Mouse (Mus musculus): ENCODE results near the gene Obscn. TPM values are rescaled to one million over a fixed set of nuclear protein-coding genes. Genes with fewer than 3 reads are reported as not detected.
A peak's percentile ranks its signal among the peaks of the same experiment; 100 is the strongest.

Obscn gene
- polyA plus RNA-seq, 1 experiment = 19.0 TPM

DNA sequence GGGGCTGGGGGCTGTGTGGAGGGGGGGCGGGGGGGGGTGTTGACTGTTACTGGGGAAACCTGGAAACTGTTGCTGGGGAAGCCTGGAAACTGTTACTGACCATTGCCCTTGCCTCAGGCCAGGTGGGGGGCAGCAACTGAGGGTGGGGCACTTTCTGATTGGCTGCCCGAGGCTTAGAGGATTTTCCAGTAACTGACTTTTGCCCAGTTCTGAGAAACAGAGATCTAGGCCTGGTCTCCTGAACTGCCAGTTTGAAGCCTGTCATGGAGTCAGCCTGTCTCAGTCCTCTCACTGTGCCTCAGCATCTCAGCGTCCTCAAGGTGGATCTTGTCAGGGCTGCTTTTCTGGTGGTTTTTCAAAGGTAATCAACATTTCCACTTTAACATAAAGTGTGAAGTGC, 161.8 kb downstream of the Obscn start:
- TF ChIP-seq POLR2A (IDR thresholded peaks at IDR 0.05; ENCODE audit: borderline replicate concordance, extremely low read depth, low read depth, low read length) = no peak
- 87% methylated on average over 3 of the region's 3 CpGs for WGBS
- Histone ChIP-seq H3K4me3 (replicated peaks; ENCODE audit: extremely low read depth, low read depth, low read length) (no peak overlapping the region), H3K4me1 (ENCODE audit: control insufficient read depth, insufficient read depth, low read length) (peaks cover 5% of the 10 kb centered on the region)
- DNase-seq = no peak

- no peak overlapping the region for H3K4me3 ChIP-seq (replicated peaks; ENCODE audit: extremely low read depth, low read depth, low read length)
- WGBS = 95% methylated on average over 3 of the region's 3 CpGs
- 0 out of 2 replicates have a peak, but pooled peaks cover 3% of the 10 kb centered on the region for H3K4me1 ChIP-seq (ENCODE audit: control insufficient read depth, insufficient read depth, low read length)
- DNase-seq = no peak
- TF ChIP-seq CTCF (IDR thresholded peaks at IDR 0.05; ENCODE audit: insufficient read depth, low read length) (no peak), POLR2A (IDR thresholded peaks at IDR 0.05; ENCODE audit: borderline replicate concordance, extremely low read depth, low read depth, low read length) (no peak)
Measured at GRCm38 (mm10) chr11:58971796-58972195, 164.4 kb downstream of the Obscn start.

GRCm38 (mm10) chr11:58970831-58971530, 165.2 kb downstream of the Obscn start:
- H3K4me1 ChIP-seq (ENCODE audit: control insufficient read depth, insufficient read depth, low read length) = 0 out of 2 replicates have a peak, but pooled peaks cover 3% of the 10 kb centered on the region
- DNase-seq = no peak
- WGBS = 83% methylated on average over 21 of the region's 21 CpGs

GRCm38 (mm10) chr11:58969659-58970058, 166.5 kb downstream of the Obscn start:
- DNase-seq = peak; percentile 57
- WGBS = 64% methylated on average over 6 of the region's 6 CpGs
- 0 out of 2 replicates have a peak, but pooled peaks cover 3% of the 10 kb centered on the region for H3K4me1 ChIP-seq (ENCODE audit: control insufficient read depth, insufficient read depth, low read length)
- no peak overlapping the region for H3K4me3 ChIP-seq (replicated peaks; ENCODE audit: extremely low read depth, low read depth, low read length)
- no peak for TF ChIP-seq CTCF (IDR thresholded peaks at IDR 0.05; ENCODE audit: insufficient read depth, low read length)
- no peak for TF ChIP-seq POLR2A (IDR thresholded peaks at IDR 0.05; ENCODE audit: borderline replicate concordance, extremely low read depth, low read depth, low read length)

More at GRCm38 (mm10) chr11:58970831-58971530, 165.2 kb downstream of the Obscn start:
- TF ChIP-seq POLR2A (IDR thresholded peaks at IDR 0.05; ENCODE audit: borderline replicate concordance, extremely low read depth, low read depth, low read length) (no peak), CTCF (IDR thresholded peaks at IDR 0.05; ENCODE audit: insufficient read depth, low read length) (no peak)
- H3K4me3 ChIP-seq (replicated peaks; ENCODE audit: extremely low read depth, low read depth, low read length) = no peak overlapping the region

- Histone ChIP-seq H3K4me1 (ENCODE audit: control insufficient read depth, insufficient read depth, low read length) (0 out of 2 replicates have a peak, but pooled peaks cover 3% of the 10 kb centered on the region), H3K4me3 (replicated peaks; ENCODE audit: extremely low read depth, low read depth, low read length) (no peak overlapping the region)
- WGBS = 69% methylated on average over 8 of the region's 8 CpGs
- no peak for DNase-seq
- no peak for TF ChIP-seq CTCF (IDR thresholded peaks at IDR 0.05; ENCODE audit: insufficient read depth, low read length)
- TF ChIP-seq POLR2A (IDR thresholded peaks at IDR 0.05; ENCODE audit: borderline replicate concordance, extremely low read depth, low read depth, low read length) = no peak
Measured at GRCm38 (mm10) chr11:58969027-58969426, 167.2 kb downstream of the Obscn start.

DNA sequence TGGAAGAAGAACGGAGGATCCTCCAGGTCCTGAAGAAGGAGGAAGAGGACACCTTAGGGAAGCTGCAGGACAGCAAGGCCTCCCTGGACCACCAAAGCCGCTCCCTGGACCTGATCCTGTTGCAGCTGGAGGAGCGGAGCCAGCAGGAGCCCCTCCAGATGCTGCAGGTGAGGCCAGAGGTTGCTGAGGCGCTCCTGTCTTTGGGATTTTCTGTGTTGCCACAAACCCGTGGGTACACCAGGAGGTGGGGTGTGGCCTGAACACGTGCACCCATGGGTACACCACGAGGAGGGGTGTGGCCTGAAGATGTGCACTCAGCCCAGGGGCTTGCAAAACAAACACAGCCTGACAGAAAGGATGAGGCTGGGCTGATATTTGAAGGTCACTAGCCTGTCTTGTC, 167.7 kb downstream of the Obscn start:
- TF ChIP-seq POLR2A (IDR thresholded peaks at IDR 0.05; ENCODE audit: borderline replicate concordance, extremely low read depth, low read depth, low read length) (no peak), CTCF (IDR thresholded peaks at IDR 0.05; ENCODE audit: insufficient read depth, low read length) (no peak)
- WGBS = 69% methylated on average over 7 of the region's 7 CpGs

DNA sequence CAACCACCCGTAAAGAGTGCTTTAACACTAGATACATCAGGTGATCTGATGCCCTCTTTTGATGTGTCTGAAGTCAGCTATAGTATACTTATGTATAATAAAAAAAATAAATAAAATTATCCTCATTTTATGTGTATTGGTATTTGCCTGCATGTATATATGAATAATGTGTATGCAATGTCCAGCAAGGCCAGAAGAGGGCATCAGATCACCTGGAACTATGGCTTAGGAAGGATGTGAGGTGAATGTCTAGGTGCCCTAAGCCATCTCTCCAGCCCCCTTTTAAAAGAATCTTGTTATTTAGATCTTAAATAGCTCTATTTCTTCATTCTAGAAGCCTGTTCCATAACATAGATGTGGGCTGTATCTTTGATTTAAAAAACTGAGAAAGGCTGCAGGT, 168.9 kb downstream of the Obscn start:
- Histone ChIP-seq H3K4me1 (ENCODE audit: control insufficient read depth, insufficient read depth, low read length) (0 out of 2 replicates have a peak, but pooled peaks cover 3% of the 10 kb centered on the region), H3K4me3 (replicated peaks; ENCODE audit: extremely low read depth, low read depth, low read length) (no peak overlapping the region)
- TF ChIP-seq POLR2A (IDR thresholded peaks at IDR 0.05; ENCODE audit: borderline replicate concordance, extremely low read depth, low read depth, low read length) (no peak), CTCF (IDR thresholded peaks at IDR 0.05; ENCODE audit: insufficient read depth, low read length) (no peak)
- no peak for DNase-seq
- 93% methylated on average over 1 of the region's 1 CpGs for WGBS

More for the DNA sequence above, 167.7 kb downstream of the Obscn start:
- Histone ChIP-seq H3K4me1 (ENCODE audit: control insufficient read depth, insufficient read depth, low read length) (0 out of 2 replicates have a peak, but pooled peaks cover 3% of the 10 kb centered on the region), H3K4me3 (replicated peaks; ENCODE audit: extremely low read depth, low read depth, low read length) (no peak overlapping the region)
- no peak for DNase-seq

DNA sequence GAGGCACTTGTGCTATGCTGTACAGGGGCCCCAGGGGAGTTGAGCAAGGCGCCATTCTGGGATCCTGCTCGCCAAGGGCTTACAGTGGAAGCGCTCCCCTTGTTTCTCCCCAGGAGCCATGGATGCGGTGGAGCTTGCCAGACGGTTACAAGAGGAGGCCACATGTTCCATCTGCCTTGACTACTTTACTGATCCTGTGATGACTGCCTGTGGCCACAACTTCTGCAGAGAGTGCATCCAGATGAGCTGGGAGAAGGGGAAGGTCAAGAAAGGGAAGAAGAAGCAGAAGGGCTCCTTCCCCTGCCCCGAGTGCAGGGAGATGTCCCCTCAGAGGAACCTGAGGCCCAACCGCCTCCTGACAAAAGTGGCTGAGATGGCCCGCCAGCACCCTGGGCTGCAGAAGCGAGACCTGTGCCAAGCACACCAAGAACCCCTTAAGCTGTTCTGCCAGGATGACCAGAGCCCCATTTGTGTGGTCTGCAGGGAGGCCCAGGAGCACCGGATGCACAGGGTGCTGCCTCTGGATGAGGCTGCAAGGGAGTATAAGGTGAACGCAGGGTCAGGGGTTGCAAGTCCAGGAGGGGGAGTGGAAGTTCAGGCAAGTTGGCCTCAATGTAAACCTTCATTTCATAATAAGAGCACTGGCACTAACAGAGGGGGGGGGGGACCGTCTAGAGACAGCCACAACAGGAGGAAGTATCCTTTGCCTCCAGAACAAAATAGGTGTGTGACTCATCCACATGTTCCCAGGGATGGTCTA, 171.0 kb downstream of the Obscn start:
- no peak for DNase-seq
- 56% methylated on average over 12 of the region's 12 CpGs for WGBS
- 0 out of 2 replicates have a peak, but pooled peaks cover 1% of the 10 kb centered on the region for H3K4me1 ChIP-seq (ENCODE audit: control insufficient read depth, insufficient read depth, low read length)

DNA sequence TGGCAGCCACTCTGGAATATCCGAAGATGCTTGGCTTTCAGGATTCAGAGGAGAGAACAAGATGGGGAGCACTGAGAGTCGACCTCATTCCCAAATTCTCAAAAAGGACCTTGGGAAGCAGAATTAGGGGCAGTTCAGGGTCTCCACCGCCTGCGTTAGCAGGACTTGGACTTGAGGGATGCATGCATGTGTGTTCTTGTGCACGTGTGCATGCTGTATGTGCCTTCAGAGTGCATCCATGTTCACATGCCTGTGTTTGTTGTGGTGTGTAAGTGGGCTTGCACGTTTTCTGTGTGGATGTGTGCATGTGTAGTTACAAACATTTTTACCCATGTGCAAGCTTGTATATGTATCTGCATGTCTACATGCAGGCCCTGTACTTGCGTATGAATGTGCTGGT, 172.0 kb downstream of the Obscn start:
- 82% methylated on average over 7 of the region's 7 CpGs for WGBS
- H3K4me1 ChIP-seq (ENCODE audit: control insufficient read depth, insufficient read depth, low read length) = no peaks in the 10 kb centered on the region; the same call in none of the 2 replicates
- H3K4me3 ChIP-seq (replicated peaks; ENCODE audit: extremely low read depth, low read depth, low read length) = no peak overlapping the region
- no peak for TF ChIP-seq POLR2A (IDR thresholded peaks at IDR 0.05; ENCODE audit: borderline replicate concordance, extremely low read depth, low read depth, low read length)
- no peak for TF ChIP-seq CTCF (IDR thresholded peaks at IDR 0.05; ENCODE audit: insufficient read depth, low read length)
- no peak for DNase-seq

More for the DNA sequence above, 171.0 kb downstream of the Obscn start:
- TF ChIP-seq POLR2A (IDR thresholded peaks at IDR 0.05; ENCODE audit: borderline replicate concordance, extremely low read depth, low read depth, low read length) (no peak), CTCF (IDR thresholded peaks at IDR 0.05; ENCODE audit: insufficient read depth, low read length) (no peak)
- H3K4me3 ChIP-seq (replicated peaks; ENCODE audit: extremely low read depth, low read depth, low read length) = no peak overlapping the region
